Mouse (Mus musculus): ENCODE measurements around the gene AC170998.1. TPM values are rescaled to one million over a fixed set of nuclear protein-coding genes. Genes with fewer than 3 reads are reported as not detected.
"Not testable (repeated sequence)": the region's sequence is repeated elsewhere in the genome, so short reads cannot be mapped to it uniquely, and the experiment has no call there.

AC170998.1 gene
- total RNA-seq, 1 experiment from 2014 or later: not detected

GRCm38 (mm10) chr17:28743145-28743866 is 17.4 kb downstream of the AC170998.1 start:
- no peak for ATAC-seq (replicated peaks; ENCODE audit: insufficient number of reproducible peaks, low FRiP score, low TSS enrichment, poor library complexity, severe bottlenecking)

- no peak for ATAC-seq (replicated peaks; ENCODE audit: insufficient number of reproducible peaks, low FRiP score, low TSS enrichment, poor library complexity, severe bottlenecking)
Observed at GRCm38 (mm10) chr17:28743916-28744315, 18.0 kb downstream of the AC170998.1 start.

GRCm38 (mm10) chr17:28745773-28746172 is 19.9 kb downstream of the AC170998.1 start:
- ATAC-seq (replicated peaks; ENCODE audit: insufficient number of reproducible peaks, low FRiP score, low TSS enrichment, poor library complexity, severe bottlenecking): no peak

GRCm38 (mm10) chr17:28748001-28748400 is 22.1 kb downstream of the AC170998.1 start:
- ATAC-seq (replicated peaks; ENCODE audit: insufficient number of reproducible peaks, low FRiP score, low TSS enrichment, poor library complexity, severe bottlenecking): no peak

- peak; percentile 86 for ATAC-seq (replicated peaks; ENCODE audit: insufficient number of reproducible peaks, low FRiP score, low TSS enrichment, poor library complexity, severe bottlenecking)
Observed at GRCm38 (mm10) chr17:28750580-28750979, 24.7 kb downstream of the AC170998.1 start.

- ATAC-seq (replicated peaks; ENCODE audit: insufficient number of reproducible peaks, low FRiP score, low TSS enrichment, poor library complexity, severe bottlenecking): peak; percentile 45
Observed at GRCm38 (mm10) chr17:28756447-28756846, 30.6 kb downstream of the AC170998.1 start.

- ATAC-seq (replicated peaks; ENCODE audit: insufficient number of reproducible peaks, low FRiP score, low TSS enrichment, poor library complexity, severe bottlenecking): no peak
Observed at GRCm38 (mm10) chr17:28757470-28757869, 31.6 kb downstream of the AC170998.1 start.

- ATAC-seq (replicated peaks; ENCODE audit: insufficient number of reproducible peaks, low FRiP score, low TSS enrichment, poor library complexity, severe bottlenecking): no peak
Observed at GRCm38 (mm10) chr17:28760736-28761312, 34.9 kb downstream of the AC170998.1 start.

GRCm38 (mm10) chr17:28761871-28762270 is 36.0 kb downstream of the AC170998.1 start:
- peak; percentile 95 for ATAC-seq (replicated peaks; ENCODE audit: insufficient number of reproducible peaks, low FRiP score, low TSS enrichment, poor library complexity, severe bottlenecking)

GRCm38 (mm10) chr17:28766203-28766602 is 40.3 kb downstream of the AC170998.1 start:
- no peak for ATAC-seq (replicated peaks; ENCODE audit: insufficient number of reproducible peaks, low FRiP score, low TSS enrichment, poor library complexity, severe bottlenecking)

- no peak for ATAC-seq (replicated peaks; ENCODE audit: insufficient number of reproducible peaks, low FRiP score, low TSS enrichment, poor library complexity, severe bottlenecking)
Observed at GRCm38 (mm10) chr17:28766781-28767515, 41.1 kb downstream of the AC170998.1 start.

GRCm38 (mm10) chr17:28769121-28769874 is 43.4 kb downstream of the AC170998.1 start, which contains the start of gene Mapk13:
Gene Mapk13 (plus strand): TSS chr17:28769297.
- ATAC-seq (replicated peaks; ENCODE audit: insufficient number of reproducible peaks, low FRiP score, low TSS enrichment, poor library complexity, severe bottlenecking): peak; percentile 67

- ATAC-seq (replicated peaks; ENCODE audit: insufficient number of reproducible peaks, low FRiP score, low TSS enrichment, poor library complexity, severe bottlenecking): no peak
Observed at GRCm38 (mm10) chr17:28769875-28770421, 44.1 kb downstream of the AC170998.1 start.

GRCm38 (mm10) chr17:28771289-28771688 is 45.4 kb downstream of the AC170998.1 start:
- no peak for ATAC-seq (replicated peaks; ENCODE audit: insufficient number of reproducible peaks, low FRiP score, low TSS enrichment, poor library complexity, severe bottlenecking)

GRCm38 (mm10) chr17:28774303-28774702 is 48.4 kb downstream of the AC170998.1 start:
- not testable (repeated sequence) for ATAC-seq (replicated peaks; ENCODE audit: insufficient number of reproducible peaks, low FRiP score, low TSS enrichment, poor library complexity, severe bottlenecking)

- no peak for ATAC-seq (replicated peaks; ENCODE audit: insufficient number of reproducible peaks, low FRiP score, low TSS enrichment, poor library complexity, severe bottlenecking)
Observed at GRCm38 (mm10) chr17:28775161-28775560, 49.3 kb downstream of the AC170998.1 start.

Measured in monocyte, adult 5-6 weeks (primary cell).